Mouse (Mus musculus): ENCODE results near the gene Ly6g. TPM values are rescaled to one million over a fixed set of nuclear protein-coding genes. Genes with fewer than 3 reads are reported as not detected.

The Ly6g gene
- polyA plus RNA-seq, 1 experiment from 2014 or later, result 1.7 TPM

Other genes starting within 250 kb of the Ly6g start
- not detected in 2 replicates for gene Ly6i, start 171.8 kb upstream of the Ly6g start, polyA plus RNA-seq (2015; fragmentation: Nextera tagmentation; extraction: Ambion mirVana)
- gene Ly6a, start 157.2 kb upstream of the Ly6g start, polyA plus RNA-seq (2015; fragmentation: Nextera tagmentation; extraction: Ambion mirVana), result 11.4 and 16.3 TPM in 2 replicates
- gene Ly6c1, start 106.4 kb upstream of the Ly6g start, polyA plus RNA-seq (2015; fragmentation: Nextera tagmentation; extraction: Ambion mirVana), result 19.7 and 22.0 TPM in 2 replicates
- 6.1 and 9.8 TPM in 2 replicates for gene Ly6c2, start 43.3 kb upstream of the Ly6g start, polyA plus RNA-seq (2015; fragmentation: Nextera tagmentation; extraction: Ambion mirVana)
- gene BC025446, start 61.1 kb downstream of the Ly6g start, polyA plus RNA-seq (2015; fragmentation: Nextera tagmentation; extraction: Ambion mirVana), result 4.0 and 5.1 TPM in 2 replicates
- gene Ly6f, start 113.2 kb downstream of the Ly6g start, polyA plus RNA-seq (2015; fragmentation: Nextera tagmentation; extraction: Ambion mirVana), result not detected in 2 replicates

All from stomach, embryonic 16.5 days (tissue).